Mouse (Mus musculus) megakaryocyte-erythroid progenitor cell, adult 5 weeks (primary cell): ENCODE measurements around the gene Olfr1291-ps1. TPM values are rescaled to one million over a fixed set of nuclear protein-coding genes. Genes with fewer than 3 reads are reported as not detected.

Experiments used
- polyA plus RNA-seq: library from polyadenylated mRNA; stranded (reverse); fragments of >175 nt; gene quantifications from 2 replicates; pipeline ENCODE4 v1.2.3, GENCODE M21; 2012

Olfr1291-ps1 gene
- not detected in 2 replicates for polyA plus RNA-seq

GRCm38 (mm10) chr2:111496880-111497279 lies at the start of gene Olfr1291-ps1:
Olfr1291-ps1 (plus strand) TSS chr2:111497180.

GRCm38 (mm10) chr2:111448842-111449241 lies 48.1 kb upstream of the Olfr1291-ps1 start, which contains the start of gene Olfr1287:
Olfr1287 (plus strand) TSS chr2:111449142.

DNA sequence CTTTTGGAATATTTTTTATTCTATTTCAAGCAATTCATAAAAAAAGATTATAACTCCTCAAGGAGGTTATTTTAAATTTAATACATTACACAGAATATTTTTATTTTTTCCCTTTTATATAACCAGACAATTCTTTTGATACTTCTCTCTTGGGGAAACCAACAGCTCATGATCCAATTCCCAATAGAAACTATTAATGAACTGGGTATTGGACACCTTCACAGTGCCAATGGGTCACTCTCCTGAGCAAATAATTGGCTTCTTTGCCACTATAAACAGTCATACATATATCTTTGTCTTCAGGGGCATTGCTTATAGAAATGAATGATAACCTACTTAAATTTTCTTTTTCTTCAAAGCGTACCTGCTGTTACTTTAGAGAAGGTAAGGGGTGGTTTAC lies 23.2 kb upstream of the Olfr1291-ps1 start, which contains the start of gene Olfr1288:
Gene Olfr1288 (plus strand): TSS at position 301 of the 400 bp plus-strand sequence.

DNA sequence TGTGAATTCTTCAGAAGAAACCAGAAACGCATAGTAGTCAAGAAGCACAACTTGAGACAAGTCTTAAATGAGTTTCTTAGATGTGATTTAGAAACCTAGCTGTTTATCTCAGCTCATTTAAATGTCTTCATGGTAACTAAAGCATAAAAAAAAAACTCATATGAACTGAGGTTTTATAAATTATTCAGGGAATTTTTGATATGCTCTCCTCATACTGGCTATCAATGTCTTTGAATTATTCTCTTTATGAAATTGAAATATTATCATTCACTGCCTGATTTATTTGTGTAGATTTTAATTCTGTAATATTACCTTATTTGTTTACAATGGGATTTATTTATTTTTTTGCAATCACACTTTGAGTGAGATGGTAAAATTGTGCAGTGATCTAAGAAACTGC lies 16.5 kb upstream of the Olfr1291-ps1 start, which contains the start of gene Olfr1289:
Gene Olfr1289 (plus strand): TSS at position 301 of the 400 bp plus-strand sequence.

DNA sequence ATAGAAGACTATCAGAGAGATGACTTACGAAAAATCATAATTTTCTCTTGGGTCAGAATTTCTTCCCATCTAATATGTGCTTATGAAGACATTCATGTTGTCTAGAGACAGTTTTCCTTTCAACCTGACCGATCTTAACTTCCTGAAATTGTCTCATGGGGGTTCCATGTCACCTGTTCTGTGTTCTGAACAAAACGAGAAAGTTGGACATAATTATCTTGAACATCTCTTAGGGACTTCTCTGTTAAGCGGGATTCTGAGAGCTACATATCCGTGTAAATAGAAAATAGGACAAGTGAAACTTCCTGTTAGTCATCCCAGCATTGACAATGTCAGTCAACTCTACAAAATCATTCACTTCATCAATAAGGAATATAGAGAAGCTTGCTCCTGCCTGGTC lies 3.3 kb upstream of the Olfr1291-ps1 start, which contains the start of gene Olfr1290:
Gene Olfr1290 (minus strand): TSS at position 101 of the 400 bp plus-strand sequence.

GRCm38 (mm10) chr2:111524903-111525302 lies 27.9 kb downstream of the Olfr1291-ps1 start, which contains the start of gene Olfr1293-ps:
Olfr1293-ps (plus strand) TSS chr2:111525203.

DNA sequence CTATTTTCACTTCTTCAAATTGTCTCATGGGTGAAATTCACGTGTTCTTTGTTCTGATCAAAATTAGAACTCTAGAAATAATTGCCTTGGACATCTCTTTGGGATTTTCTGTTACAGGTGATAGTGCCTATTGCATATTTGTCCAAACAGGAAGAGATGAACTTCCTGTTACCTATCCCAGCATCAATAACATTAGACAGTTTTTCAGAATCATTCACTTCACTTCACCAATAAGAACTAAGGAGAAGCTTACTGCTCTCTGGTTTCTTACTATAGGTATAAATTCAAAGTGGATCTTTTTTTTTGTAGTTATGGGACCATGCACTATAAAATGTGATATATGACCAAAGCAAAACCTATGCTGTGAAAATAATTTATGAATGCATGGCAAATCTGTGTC lies 43.2 kb downstream of the Olfr1291-ps1 start, which contains the start of gene Olfr1294:
Gene Olfr1294 (minus strand): TSS at position 101 of the 400 bp plus-strand sequence.

Other genes with a start within 250 kb of the Olfr1291-ps1 start
- gene Olfr1276, start 242.7 kb upstream of the Olfr1291-ps1 start, polyA plus RNA-seq, result not detected in 2 replicates
- not detected in 2 replicates for gene Olfr1277, start 223.1 kb upstream of the Olfr1291-ps1 start, polyA plus RNA-seq
- gene Olfr1278, start 207.0 kb upstream of the Olfr1291-ps1 start, polyA plus RNA-seq, result not detected in 2 replicates
- gene Olfr1279, start 196.5 kb upstream of the Olfr1291-ps1 start, polyA plus RNA-seq, result not detected in 2 replicates
- gene Olfr1280, start 183.2 kb upstream of the Olfr1291-ps1 start, polyA plus RNA-seq, result not detected in 2 replicates
- gene Olfr1281, start 170.7 kb upstream of the Olfr1291-ps1 start, polyA plus RNA-seq, result not detected in 2 replicates
- gene Olfr1282, start 161.1 kb upstream of the Olfr1291-ps1 start, polyA plus RNA-seq, result not detected in 2 replicates
- gene Olfr1283, start 130.4 kb upstream of the Olfr1291-ps1 start, polyA plus RNA-seq, result not detected in 2 replicates
- gene Olfr1284, start 121.7 kb upstream of the Olfr1291-ps1 start, polyA plus RNA-seq, result not detected in 2 replicates
- not detected in 2 replicates for gene Olfr1286, start 74.1 kb upstream of the Olfr1291-ps1 start, polyA plus RNA-seq
- not detected in 2 replicates for gene Olfr1287, start 48.0 kb upstream of the Olfr1291-ps1 start, polyA plus RNA-seq
- gene Olfr1288, start 23.1 kb upstream of the Olfr1291-ps1 start, polyA plus RNA-seq, result not detected in 2 replicates
- not detected in 2 replicates for gene Olfr1289, start 16.4 kb upstream of the Olfr1291-ps1 start, polyA plus RNA-seq
- gene Olfr1290, start 3.4 kb upstream of the Olfr1291-ps1 start, polyA plus RNA-seq, result not detected in 2 replicates
- not detected in 2 replicates for gene Olfr1293-ps, start 28.0 kb downstream of the Olfr1291-ps1 start, polyA plus RNA-seq
- not detected in 2 replicates for gene Olfr1294, start 43.1 kb downstream of the Olfr1291-ps1 start, polyA plus RNA-seq
- gene Olfr1295, start 72.5 kb downstream of the Olfr1291-ps1 start, polyA plus RNA-seq, result not detected in 2 replicates
- not detected in 2 replicates for gene Olfr1297, start 129.3 kb downstream of the Olfr1291-ps1 start, polyA plus RNA-seq
- not detected in 2 replicates for gene Olfr1298, start 152.0 kb downstream of the Olfr1291-ps1 start, polyA plus RNA-seq
- not detected in 2 replicates for gene Olfr1299, start 164.2 kb downstream of the Olfr1291-ps1 start, polyA plus RNA-seq